Mouse (Mus musculus): Measurements from ENCODE around the gene Srrm3. TPM values are rescaled to one million over a fixed set of nuclear protein-coding genes. Genes with fewer than 3 reads are reported as not detected.
A peak's percentile ranks its signal among the peaks of the same experiment; 100 is the strongest.

Gene Srrm3
- polyA plus RNA-seq, 1 experiment from 2014 or later, result 0.32 TPM

DNA sequence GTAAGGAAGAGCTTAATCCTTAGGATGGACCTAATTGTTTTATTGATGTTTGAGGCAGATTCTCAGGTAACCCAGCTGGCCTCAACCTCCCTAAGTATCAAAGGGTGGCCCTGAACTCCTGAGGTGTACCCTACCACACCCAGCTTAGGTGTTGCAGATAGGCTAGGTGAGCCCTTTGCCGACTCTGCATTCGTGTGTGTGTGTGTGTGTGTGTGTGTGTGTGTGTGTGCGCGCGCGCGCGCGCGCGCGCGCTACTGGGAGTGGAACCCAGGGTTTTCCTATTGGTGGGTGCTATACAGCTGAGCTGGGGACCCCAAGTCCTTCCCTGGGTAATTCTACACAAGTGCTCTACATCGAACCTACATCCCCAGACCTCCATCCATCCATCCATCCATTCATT, 44.8 kb downstream of the Srrm3 start:
- Histone ChIP-seq H3K27me3 (peaks cover 77% of the 10 kb centered on the region), H3K27ac (no peak overlapping the region), H3K4me1 (peaks cover 12% of the 10 kb centered on the region; the same call in 1 of the 2 replicates), H3K36me3 (no peaks in the 10 kb centered on the region), H3K9me3 (no peaks in the 10 kb centered on the region), H3K4me2 (no peak overlapping the region), H3K4me3 (no peak overlapping the region), H3K9ac (no peak overlapping the region)
- 5% methylated on average over 13 of the region's 14 CpGs for WGBS
- no peak for ATAC-seq (ENCODE audit: insufficient number of reproducible peaks, low FRiP score, low TSS enrichment, low read depth)

DNA sequence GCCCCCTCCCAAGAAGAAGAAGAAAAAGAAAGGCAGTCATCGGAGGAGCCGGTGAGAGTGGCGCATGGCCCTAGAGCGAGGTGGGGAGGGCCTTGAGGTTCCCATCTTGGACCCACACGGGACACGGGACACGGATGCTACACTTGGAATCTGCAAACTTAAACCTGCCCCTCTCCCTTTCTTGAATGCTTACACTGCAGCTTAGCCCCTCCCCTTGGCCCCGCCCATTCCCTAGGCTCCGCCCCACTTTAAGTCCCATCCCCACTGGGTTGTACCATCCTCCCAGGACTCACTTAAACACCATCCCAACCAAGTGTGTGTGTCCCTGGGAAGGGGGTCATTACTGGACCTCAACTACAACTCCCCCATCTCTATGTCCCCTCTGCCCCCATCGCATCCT, 45.7 kb downstream of the Srrm3 start:
- no peak overlapping the region for H3K27ac ChIP-seq
- H3K4me3 ChIP-seq, result no peak overlapping the region
- H3K9me3 ChIP-seq, result no peaks in the 10 kb centered on the region
- H3K9ac ChIP-seq, result no peak overlapping the region
- no peak for ATAC-seq (ENCODE audit: insufficient number of reproducible peaks, low FRiP score, low TSS enrichment, low read depth)
- H3K36me3 ChIP-seq, result no peaks in the 10 kb centered on the region
- H3K4me1 ChIP-seq, result peaks cover 18% of the 10 kb centered on the region
- H3K4me2 ChIP-seq, result no peak overlapping the region
- WGBS, result 4% methylated on average over 10 of the region's 10 CpGs
- peaks cover 86% of the 10 kb centered on the region for H3K27me3 ChIP-seq

DNA sequence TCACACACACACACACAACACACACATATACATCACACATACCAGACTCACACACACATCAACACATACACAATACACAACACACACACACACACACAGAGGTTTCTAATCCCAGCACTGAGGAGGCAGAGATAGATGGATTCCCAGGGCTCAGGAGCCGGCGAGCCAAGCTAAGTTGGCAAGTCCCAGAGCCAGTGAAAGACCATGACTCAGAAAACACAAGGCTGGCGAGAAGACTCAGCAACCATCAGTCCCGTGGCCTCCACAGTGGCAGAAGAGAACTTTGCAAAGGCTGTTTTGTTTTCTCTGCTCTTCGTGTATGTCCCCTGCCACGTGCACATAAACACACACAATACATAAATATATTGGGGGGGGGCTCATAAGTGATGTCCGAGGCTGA, 47.0 kb downstream of the Srrm3 start:
- WGBS, result 53% methylated on average over 7 of the region's 7 CpGs
- Histone ChIP-seq H3K4me2 (no peak overlapping the region), H3K4me1 (peaks cover 18% of the 10 kb centered on the region), H3K27ac (no peak overlapping the region), H3K9ac (no peak overlapping the region), H3K27me3 (peaks cover 99% of the 10 kb centered on the region), H3K36me3 (no peaks in the 10 kb centered on the region), H3K4me3 (no peak overlapping the region), H3K9me3 (no peaks in the 10 kb centered on the region)
- ATAC-seq (ENCODE audit: insufficient number of reproducible peaks, low FRiP score, low TSS enrichment, low read depth), result no peak

DNA sequence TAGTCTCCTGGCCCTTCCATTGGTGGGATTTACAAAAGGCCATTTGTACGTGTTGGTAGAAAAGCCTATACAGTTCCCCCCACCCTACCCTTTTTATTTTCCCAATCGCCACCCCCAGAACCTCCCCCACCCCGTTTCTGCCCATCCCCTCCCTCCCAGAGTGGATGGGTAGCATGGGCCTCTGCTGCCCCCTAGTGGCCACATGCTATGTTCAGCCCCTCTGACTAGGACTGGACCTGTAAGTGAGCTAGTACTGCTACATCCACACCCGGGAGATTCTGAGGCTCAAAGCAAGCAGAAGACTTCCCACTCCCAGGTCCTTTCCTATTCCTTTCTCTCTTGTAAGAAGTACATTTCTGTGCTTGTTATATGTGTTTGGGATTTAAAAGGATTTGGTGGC, 48.5 kb downstream of the Srrm3 start:
- Histone ChIP-seq H3K27ac (no peak overlapping the region), H3K4me3 (no peak overlapping the region), H3K4me2 (no peak overlapping the region), H3K9me3 (no peaks in the 10 kb centered on the region), H3K27me3 (peaks cover 95% of the 10 kb centered on the region), H3K36me3 (no peaks in the 10 kb centered on the region), H3K9ac (no peak overlapping the region), H3K4me1 (peaks cover 18% of the 10 kb centered on the region)
- 1% methylated on average over 4 of the region's 4 CpGs for WGBS
- no peak for ATAC-seq (ENCODE audit: insufficient number of reproducible peaks, low FRiP score, low TSS enrichment, low read depth)

DNA sequence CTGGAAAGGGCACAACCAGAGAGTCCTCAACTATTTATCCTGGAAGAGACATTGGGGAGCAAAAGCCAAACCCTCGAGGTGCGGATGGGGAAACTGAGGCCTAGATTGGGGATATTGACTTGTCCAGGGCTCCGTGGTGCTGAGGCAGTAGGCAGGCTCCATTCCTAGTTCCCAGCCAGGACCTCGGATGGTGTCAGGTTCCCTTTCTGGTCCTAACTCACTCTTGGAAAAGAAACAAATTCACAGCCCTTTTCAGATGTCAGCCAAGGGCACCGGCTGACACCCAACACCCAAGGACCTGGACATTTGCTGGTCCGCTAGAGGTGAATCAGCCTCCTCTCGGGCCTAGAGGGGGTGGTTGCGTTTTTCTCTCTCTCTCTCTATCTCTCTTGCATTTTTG, 60.0 kb downstream of the Srrm3 start:
- peaks cover 83% of the 10 kb centered on the region for H3K27me3 ChIP-seq
- WGBS, result 40% methylated on average over 8 of the region's 8 CpGs
- no peak for ATAC-seq (ENCODE audit: insufficient number of reproducible peaks, low FRiP score, low TSS enrichment, low read depth)
- no peaks in the 10 kb centered on the region for H3K9me3 ChIP-seq
- no peaks in the 10 kb centered on the region for H3K36me3 ChIP-seq
- H3K9ac ChIP-seq, result no peak overlapping the region
- H3K4me1 ChIP-seq, result peaks cover 18% of the 10 kb centered on the region
- H3K27ac ChIP-seq, result no peak overlapping the region
- no peak overlapping the region for H3K4me3 ChIP-seq
- no peak overlapping the region for H3K4me2 ChIP-seq

DNA sequence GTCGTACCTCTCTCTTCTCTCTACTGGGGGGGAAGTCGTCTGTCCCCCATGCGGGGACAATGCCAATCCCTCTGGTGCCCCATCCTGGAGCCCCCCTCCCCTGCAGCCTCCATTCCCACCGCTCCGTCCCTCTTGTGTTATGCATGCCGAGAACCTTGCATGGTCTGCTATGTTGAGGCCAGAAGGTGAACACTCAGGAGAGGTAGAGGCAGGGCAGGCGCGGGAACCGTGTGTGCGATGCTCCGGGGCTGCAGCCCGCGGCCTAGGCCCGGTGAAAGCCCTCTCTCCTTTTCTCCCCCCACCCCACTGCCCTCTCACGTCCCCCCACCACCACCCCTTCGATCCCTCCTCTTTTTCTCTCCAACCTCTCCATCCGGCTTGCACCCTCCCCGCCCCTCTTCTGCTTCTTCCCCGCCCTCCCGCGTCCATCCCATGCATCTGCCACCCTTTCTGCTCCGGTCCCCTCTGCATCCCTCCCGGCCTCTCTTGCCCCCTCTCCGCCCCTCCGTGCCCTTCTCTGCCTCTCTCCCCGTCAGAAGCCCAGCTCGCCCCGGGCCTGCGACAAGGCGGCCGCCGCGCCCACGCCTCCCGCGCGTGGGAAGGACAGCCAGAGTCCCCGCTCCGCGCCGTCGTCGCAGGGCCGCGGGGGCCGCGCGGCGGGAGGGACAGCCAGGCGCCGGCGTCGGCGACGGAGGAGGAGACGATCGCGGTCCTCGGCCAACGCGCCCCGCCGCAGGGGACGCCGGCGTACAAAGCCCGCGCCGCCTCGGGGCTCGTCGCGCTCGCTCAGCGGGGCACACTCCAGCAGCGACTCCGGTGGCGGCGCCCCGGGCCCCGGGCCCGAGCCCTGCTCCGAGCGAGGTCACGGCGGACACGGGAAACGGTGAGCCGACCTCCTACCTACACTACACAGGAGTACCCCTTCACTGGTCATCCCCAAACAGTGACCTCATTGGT, 61.2 kb downstream of the Srrm3 start:
- H3K27ac ChIP-seq, result no peak overlapping the region
- H3K4me1 ChIP-seq, result peaks cover 19% of the 10 kb centered on the region
- peak overlapping the region; percentile 95 for H3K4me2 ChIP-seq
- H3K27me3 ChIP-seq, result peaks cover 81% of the 10 kb centered on the region
- H3K36me3 ChIP-seq, result no peaks in the 10 kb centered on the region
- WGBS, result 2% methylated on average over 61 of the region's 89 CpGs
- H3K9ac ChIP-seq, result peak overlapping the region; percentile 42
- H3K4me3 ChIP-seq, result peak overlapping the region; percentile 46
- no peak for ATAC-seq (ENCODE audit: insufficient number of reproducible peaks, low FRiP score, low TSS enrichment, low read depth)
- H3K9me3 ChIP-seq, result no peaks in the 10 kb centered on the region

DNA sequence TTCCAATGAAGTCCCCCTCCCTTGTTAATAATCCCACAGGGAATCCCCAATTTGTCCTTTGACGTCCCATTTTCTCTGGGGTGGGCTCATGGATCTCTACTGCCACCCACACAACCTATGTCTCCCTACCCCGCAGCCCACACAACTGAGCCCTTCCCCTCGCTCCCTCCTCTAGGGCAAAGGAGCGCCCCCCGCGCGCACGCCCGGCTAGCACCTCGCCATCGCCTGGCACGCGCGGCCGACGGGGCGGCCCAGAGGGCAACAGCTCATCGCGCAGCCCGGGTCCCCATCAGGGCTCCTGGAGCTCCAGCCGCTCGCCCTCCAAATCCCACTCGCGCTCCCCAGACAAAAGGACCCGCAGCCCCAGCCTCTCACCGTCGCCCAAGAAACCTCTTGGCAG, 62.0 kb downstream of the Srrm3 start:
- peak overlapping the region; percentile 46 for H3K4me3 ChIP-seq
- H3K4me2 ChIP-seq, result peak overlapping the region; percentile 95
- H3K4me1 ChIP-seq, result peaks cover 22% of the 10 kb centered on the region
- ATAC-seq (ENCODE audit: insufficient number of reproducible peaks, low FRiP score, low TSS enrichment, low read depth), result no peak
- H3K36me3 ChIP-seq, result no peaks in the 10 kb centered on the region
- no peak overlapping the region for H3K27ac ChIP-seq
- peaks cover 86% of the 10 kb centered on the region for H3K27me3 ChIP-seq
- no peak overlapping the region for H3K9ac ChIP-seq
- 1% methylated on average over 27 of the region's 27 CpGs for WGBS
- no peaks in the 10 kb centered on the region for H3K9me3 ChIP-seq

DNA sequence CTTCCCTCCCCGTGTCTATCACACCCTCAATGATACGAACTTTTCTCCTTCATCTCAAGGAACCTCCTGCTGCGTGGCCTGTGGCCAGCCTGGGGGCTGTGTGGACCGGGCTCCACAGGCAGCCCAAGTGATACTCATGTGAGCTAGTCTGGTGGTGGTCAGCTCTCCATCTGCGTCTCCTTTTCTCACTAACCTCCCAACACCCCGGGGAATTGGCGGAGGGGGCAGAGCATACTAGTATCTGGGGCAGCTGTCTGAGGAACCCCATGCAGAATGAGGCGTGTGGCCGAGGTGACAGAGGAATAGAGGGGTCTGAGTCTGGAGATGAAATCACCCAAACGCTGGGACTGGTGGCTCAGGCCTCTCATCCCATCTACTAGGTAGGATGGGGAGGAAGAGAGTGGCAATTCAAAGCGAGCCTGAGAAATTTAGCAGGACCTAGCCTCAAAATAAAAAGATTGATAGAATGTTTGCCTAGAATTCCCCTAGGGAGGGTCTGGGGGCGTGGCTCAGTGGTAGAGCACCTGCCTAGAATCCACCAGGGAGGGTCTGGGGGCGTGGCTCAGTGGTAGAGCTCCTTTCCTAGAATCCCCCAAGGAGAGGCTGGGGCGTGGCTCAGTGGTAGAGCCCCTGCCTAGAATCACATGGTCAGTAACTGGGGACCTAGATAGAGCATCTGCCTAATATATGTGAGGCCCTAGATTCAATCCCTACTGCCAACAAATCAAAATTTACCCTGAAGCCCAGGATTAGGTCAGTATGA, 63.2 kb downstream of the Srrm3 start:
- H3K4me2 ChIP-seq, result no peak overlapping the region
- ATAC-seq (ENCODE audit: insufficient number of reproducible peaks, low FRiP score, low TSS enrichment, low read depth), result no peak
- H3K4me3 ChIP-seq, result no peak overlapping the region
- no peaks in the 10 kb centered on the region for H3K9me3 ChIP-seq
- H3K36me3 ChIP-seq, result no peaks in the 10 kb centered on the region
- H3K4me1 ChIP-seq, result peaks cover 22% of the 10 kb centered on the region
- no peak overlapping the region for H3K9ac ChIP-seq
- 61% methylated on average over 14 of the region's 14 CpGs for WGBS
- H3K27ac ChIP-seq, result no peak overlapping the region
- H3K27me3 ChIP-seq, result peaks cover 87% of the 10 kb centered on the region

DNA sequence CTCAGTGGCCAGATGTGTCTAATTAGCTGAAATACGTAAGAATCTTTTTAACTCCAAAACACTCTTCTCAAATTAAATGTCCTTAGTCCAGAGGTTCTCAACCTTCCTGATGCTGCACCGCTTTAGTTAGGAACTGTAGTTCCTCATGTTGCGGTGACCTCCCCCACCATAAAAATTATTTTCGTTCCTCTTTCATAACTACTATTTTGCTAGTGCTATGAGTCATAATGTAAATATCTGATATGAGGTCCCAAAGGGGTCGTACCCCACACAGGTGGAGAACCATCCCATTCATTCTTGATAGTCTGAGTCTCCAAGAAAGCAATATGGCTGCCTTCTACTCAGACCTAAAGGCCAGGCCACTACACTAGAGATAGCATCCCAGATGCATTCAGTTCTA, 63.8 kb downstream of the Srrm3 start:
- peaks cover 88% of the 10 kb centered on the region for H3K27me3 ChIP-seq
- H3K4me3 ChIP-seq, result no peak overlapping the region
- H3K36me3 ChIP-seq, result no peaks in the 10 kb centered on the region
- H3K4me2 ChIP-seq, result no peak overlapping the region
- H3K9me3 ChIP-seq, result no peaks in the 10 kb centered on the region
- 76% methylated on average over 5 of the region's 5 CpGs for WGBS
- H3K9ac ChIP-seq, result no peak overlapping the region
- ATAC-seq (ENCODE audit: insufficient number of reproducible peaks, low FRiP score, low TSS enrichment, low read depth), result no peak
- peaks cover 22% of the 10 kb centered on the region for H3K4me1 ChIP-seq
- no peak overlapping the region for H3K27ac ChIP-seq

DNA sequence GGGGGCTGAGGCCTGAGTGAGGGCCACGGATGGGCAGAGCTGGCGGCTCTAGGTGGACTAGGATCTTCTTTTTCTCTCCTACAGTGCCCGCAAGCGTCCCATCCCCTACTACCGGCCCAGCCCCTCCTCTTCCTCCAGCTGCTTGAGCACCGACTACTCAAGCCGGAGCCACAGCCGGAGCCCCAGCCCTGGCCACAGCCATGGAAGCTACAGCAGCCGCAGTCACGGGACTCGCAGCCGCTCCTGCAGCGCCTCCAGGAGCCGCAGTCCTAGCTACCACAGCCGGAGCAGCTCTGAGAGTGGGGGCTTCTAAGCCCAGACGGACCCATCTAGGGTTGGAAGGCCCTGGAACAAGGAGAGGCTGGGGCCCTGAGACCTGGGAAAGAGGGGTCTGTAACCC, 66.3 kb downstream of the Srrm3 start:
- Histone ChIP-seq H3K27me3 (peaks cover 68% of the 10 kb centered on the region), H3K4me1 (peaks cover 24% of the 10 kb centered on the region), H3K36me3 (no peaks in the 10 kb centered on the region), H3K9me3 (no peaks in the 10 kb centered on the region), H3K4me3 (no peak overlapping the region), H3K4me2 (no peak overlapping the region), H3K27ac (no peak overlapping the region), H3K9ac (no peak overlapping the region)
- 20% methylated on average over 16 of the region's 16 CpGs for WGBS
- no peak for ATAC-seq (ENCODE audit: insufficient number of reproducible peaks, low FRiP score, low TSS enrichment, low read depth)

DNA sequence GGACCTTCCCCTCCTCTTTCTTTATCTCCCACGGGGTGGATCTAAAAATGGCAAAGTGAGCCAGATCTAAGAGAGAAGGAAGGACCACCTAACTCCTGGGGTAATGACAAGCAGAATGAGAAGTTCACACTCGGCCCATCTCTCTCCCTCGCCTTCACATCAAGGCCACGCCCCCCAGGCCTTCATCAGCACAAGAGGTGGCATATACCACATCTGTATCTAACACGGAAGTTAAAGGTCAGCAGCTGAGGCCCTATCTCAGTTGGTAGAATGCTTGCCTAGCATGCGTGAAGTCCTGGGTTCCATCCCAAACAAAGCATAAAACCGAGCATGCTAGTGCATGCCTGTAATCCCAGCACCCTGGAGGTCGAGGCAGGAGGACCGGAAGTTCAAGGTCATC, 67.1 kb downstream of the Srrm3 start:
- Histone ChIP-seq H3K9ac (no peak overlapping the region), H3K27me3 (peaks cover 61% of the 10 kb centered on the region), H3K36me3 (no peaks in the 10 kb centered on the region), H3K4me1 (peaks cover 21% of the 10 kb centered on the region), H3K4me2 (no peak overlapping the region), H3K9me3 (no peaks in the 10 kb centered on the region), H3K4me3 (no peak overlapping the region), H3K27ac (no peak overlapping the region)
- no peak for ATAC-seq (ENCODE audit: insufficient number of reproducible peaks, low FRiP score, low TSS enrichment, low read depth)
- 58% methylated on average over 9 of the region's 9 CpGs for WGBS

DNA sequence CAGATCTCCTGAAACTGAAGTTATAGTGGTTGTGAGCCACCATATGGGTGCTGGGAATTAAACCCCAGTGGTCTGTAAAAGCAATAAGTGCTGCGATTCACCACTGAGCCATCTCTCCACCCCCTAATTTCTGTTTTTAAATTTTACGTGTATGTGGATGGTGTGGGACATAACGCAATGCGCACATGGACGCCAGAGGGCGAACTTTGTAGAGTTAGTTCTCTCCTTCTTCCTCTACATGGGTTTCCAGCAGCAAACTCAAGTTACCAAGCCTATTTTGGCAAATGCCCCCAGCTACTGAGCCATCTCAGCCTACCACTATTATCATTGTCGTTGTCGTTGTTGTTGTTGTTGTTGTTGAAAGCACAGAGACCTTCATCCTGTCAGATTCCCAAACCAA, 70.5 kb downstream of the Srrm3 start:
- no peaks in the 10 kb centered on the region for H3K36me3 ChIP-seq
- H3K4me3 ChIP-seq, result no peak overlapping the region
- peak overlapping the region; percentile 70 for H3K4me2 ChIP-seq
- H3K27me3 ChIP-seq, result peaks cover 28% of the 10 kb centered on the region
- ATAC-seq (ENCODE audit: insufficient number of reproducible peaks, low FRiP score, low TSS enrichment, low read depth), result no peak
- WGBS, result 16% methylated on average over 8 of the region's 8 CpGs
- H3K27ac ChIP-seq, result no peak overlapping the region
- peaks cover 30% of the 10 kb centered on the region for H3K4me1 ChIP-seq
- H3K9me3 ChIP-seq, result no peaks in the 10 kb centered on the region
- H3K9ac ChIP-seq, result no peak overlapping the region

Data from limb, embryonic 15.5 days (tissue).